Mouse (Mus musculus): ENCODE data around the gene Angptl7.

- TF ChIP-seq POLR2A (IDR thresholded peaks at IDR 0.05; ENCODE audit: insufficient read length, low read depth) (no peak), USF1 (IDR thresholded peaks at IDR 0.05; ENCODE audit: low read depth) (no peak), MYOG (IDR thresholded peaks at IDR 0.05; ENCODE audit: control insufficient read depth in 1 of 3, insufficient read depth in 1 of 3, insufficient read length in 2 of 3, low read depth in 2 of 3) (no peak), E2F4 (IDR thresholded peaks at IDR 0.05; ENCODE audit: insufficient read depth) (no peak), MAX (IDR thresholded peaks at IDR 0.05; ENCODE audit: low read depth) (no peak), REST (IDR thresholded peaks at IDR 0.05; ENCODE audit: insufficient read depth, insufficient read length) (no peak), CEBPB (IDR thresholded peaks at IDR 0.05; ENCODE audit: insufficient read depth, poor library complexity, severe bottlenecking) (no peak), MYOD1 (IDR thresholded peaks at IDR 0.05; ENCODE audit: control insufficient read depth in 1 of 3, insufficient read length in 2 of 3, low read depth in 2 of 3) (no peak), TCF12 (IDR thresholded peaks at IDR 0.05; ENCODE audit: insufficient read depth, poor library complexity, severe bottlenecking) (no peak), SRF (IDR thresholded peaks at IDR 0.05; ENCODE audit: control insufficient read depth, insufficient read length, low read depth) (no peak), POLR2AphosphoS2 (IDR thresholded peaks at IDR 0.05; ENCODE audit: insufficient read length, low read depth) (no peak)
Observed at GRCm38 (mm10) chr4:148460656-148461284, 39.5 kb downstream of the Angptl7 start.

All from myocyte (in vitro differentiated cells).